Mouse (Mus musculus): Measurements from ENCODE around the gene Znrf3.
"Not testable (repeated sequence)": the region's sequence is repeated elsewhere in the genome, so short reads cannot be mapped to it uniquely, and the experiment has no call there.

The Znrf3 gene

GRCm38 (mm10) chr11:5444599-5445451, at the start of gene Znrf3:
Znrf3 (minus strand) TSS chr11:5444847.
- in situ Hi-C loops (cut with MboI; ENCODE audit: low pct_unique_long_range_greater_than_20kb in 1 of 2, low sequenced_read_pairs in 2 of 2, unreplicated experiment in 1 of 2), result no loop called here

GRCm38 (mm10) chr11:5493869-5494268, 49.2 kb upstream of the Znrf3 start:
- in situ Hi-C loops (cut with MboI; ENCODE audit: low pct_unique_long_range_greater_than_20kb in 1 of 2, low sequenced_read_pairs in 2 of 2, unreplicated experiment in 1 of 2), result no loop called here

- in situ Hi-C loops (cut with MboI; ENCODE audit: low pct_unique_long_range_greater_than_20kb in 1 of 2, low sequenced_read_pairs in 2 of 2, unreplicated experiment in 1 of 2), result no loop called here
Measured at GRCm38 (mm10) chr11:5491912-5492311, 47.3 kb upstream of the Znrf3 start.

GRCm38 (mm10) chr11:5490989-5491656, 46.5 kb upstream of the Znrf3 start:
- in situ Hi-C loops (cut with MboI; ENCODE audit: low pct_unique_long_range_greater_than_20kb in 1 of 2, low sequenced_read_pairs in 2 of 2, unreplicated experiment in 1 of 2), result no loop called here

GRCm38 (mm10) chr11:5489433-5489832, 44.8 kb upstream of the Znrf3 start:
- in situ Hi-C loops (cut with MboI; ENCODE audit: low pct_unique_long_range_greater_than_20kb in 1 of 2, low sequenced_read_pairs in 2 of 2, unreplicated experiment in 1 of 2), result loop anchor here (5.0 to 10.0 kb wide), 4 partner anchors 33 to 295 kb away; partner anchors contain the start of genes Dbnl (in 1 of the 2) and Xbp1 (in 1 of the 2)

- in situ Hi-C loops (cut with MboI; ENCODE audit: low pct_unique_long_range_greater_than_20kb in 1 of 2, low sequenced_read_pairs in 2 of 2, unreplicated experiment in 1 of 2), result loop anchor here (5.0 to 10.0 kb wide), 4 partner anchors 37 to 299 kb away; partner anchors contain the start of genes Dbnl (in 1 of the 2) and Xbp1 (in 1 of the 2)
Measured at GRCm38 (mm10) chr11:5485193-5486011, 40.8 kb upstream of the Znrf3 start.

GRCm38 (mm10) chr11:5482581-5482980, 37.9 kb upstream of the Znrf3 start:
- in situ Hi-C loops (cut with MboI; ENCODE audit: low pct_unique_long_range_greater_than_20kb in 1 of 2, low sequenced_read_pairs in 2 of 2, unreplicated experiment in 1 of 2), result loop anchor here (5.0 to 10.0 kb wide), 3 partner anchors 52 to 302 kb away; partner anchors contain the start of gene Dbnl (in 1 of the 2)

GRCm38 (mm10) chr11:5478831-5479230, 34.2 kb upstream of the Znrf3 start:
- in situ Hi-C loops (cut with MboI; ENCODE audit: low pct_unique_long_range_greater_than_20kb in 1 of 2, low sequenced_read_pairs in 2 of 2, unreplicated experiment in 1 of 2), result no loop called here

GRCm38 (mm10) chr11:5478193-5478592, 33.5 kb upstream of the Znrf3 start:
- in situ Hi-C loops (cut with MboI; ENCODE audit: low pct_unique_long_range_greater_than_20kb in 1 of 2, low sequenced_read_pairs in 2 of 2, unreplicated experiment in 1 of 2), result no loop called here

GRCm38 (mm10) chr11:5476806-5477205, 32.2 kb upstream of the Znrf3 start:
- in situ Hi-C loops (cut with MboI; ENCODE audit: low pct_unique_long_range_greater_than_20kb in 1 of 2, low sequenced_read_pairs in 2 of 2, unreplicated experiment in 1 of 2), result no loop called here

- in situ Hi-C loops (cut with MboI; ENCODE audit: low pct_unique_long_range_greater_than_20kb in 1 of 2, low sequenced_read_pairs in 2 of 2, unreplicated experiment in 1 of 2), result not testable (repeated sequence)
Measured at GRCm38 (mm10) chr11:5475556-5476118, 31.0 kb upstream of the Znrf3 start.

- in situ Hi-C loops (cut with MboI; ENCODE audit: low pct_unique_long_range_greater_than_20kb in 1 of 2, low sequenced_read_pairs in 2 of 2, unreplicated experiment in 1 of 2), result no loop called here
Measured at GRCm38 (mm10) chr11:5474130-5474529, 29.5 kb upstream of the Znrf3 start.

GRCm38 (mm10) chr11:5470055-5470454, 25.4 kb upstream of the Znrf3 start:
- in situ Hi-C loops (cut with MboI; ENCODE audit: low pct_unique_long_range_greater_than_20kb in 1 of 2, low sequenced_read_pairs in 2 of 2, unreplicated experiment in 1 of 2), result no loop called here

GRCm38 (mm10) chr11:5469084-5469483, 24.4 kb upstream of the Znrf3 start:
- in situ Hi-C loops (cut with MboI; ENCODE audit: low pct_unique_long_range_greater_than_20kb in 1 of 2, low sequenced_read_pairs in 2 of 2, unreplicated experiment in 1 of 2), result no loop called here

- in situ Hi-C loops (cut with MboI; ENCODE audit: low pct_unique_long_range_greater_than_20kb in 1 of 2, low sequenced_read_pairs in 2 of 2, unreplicated experiment in 1 of 2), result no loop called here
Measured at GRCm38 (mm10) chr11:5468471-5468870, 23.8 kb upstream of the Znrf3 start.

GRCm38 (mm10) chr11:5451923-5452322, 7.3 kb upstream of the Znrf3 start:
- in situ Hi-C loops (cut with MboI; ENCODE audit: low pct_unique_long_range_greater_than_20kb in 1 of 2, low sequenced_read_pairs in 2 of 2, unreplicated experiment in 1 of 2), result loop anchor here (5.0 to 10.0 kb wide), 3 partner anchors 160 to 267 kb away; no protein-coding TSS in a partner anchor

GRCm38 (mm10) chr11:5451341-5451740, 6.7 kb upstream of the Znrf3 start:
- in situ Hi-C loops (cut with MboI; ENCODE audit: low pct_unique_long_range_greater_than_20kb in 1 of 2, low sequenced_read_pairs in 2 of 2, unreplicated experiment in 1 of 2), result loop anchor here (5.0 to 10.0 kb wide), 3 partner anchors 159 to 267 kb away; no protein-coding TSS in a partner anchor

- in situ Hi-C loops (cut with MboI; ENCODE audit: low pct_unique_long_range_greater_than_20kb in 1 of 2, low sequenced_read_pairs in 2 of 2, unreplicated experiment in 1 of 2), result loop anchor here (5.0 to 10.0 kb wide), 3 partner anchors 158 to 266 kb away; no protein-coding TSS in a partner anchor
Measured at GRCm38 (mm10) chr11:5450701-5451100, 6.1 kb upstream of the Znrf3 start.

Measured in mouse embryonic stem cell (cell line).